Mouse (Mus musculus) intestine, embryonic 14.5 days (tissue): ENCODE results near the gene Selenop. TPM values are rescaled to one million over a fixed set of nuclear protein-coding genes. Genes with fewer than 3 reads are reported as not detected.

ENCODE experiments used
- ATAC-seq: fragments of 200-750 bp; cut with Nextera tagmentation; replicated peaks from 2 replicates; pipeline ENCODE4 v1.8.0; 2017; ENCODE audit warnings: low read depth, moderate number of reproducible peaks, moderate TSS enrichment, moderate library complexity; ENCODE audit not compliant: low FRiP score, low TSS enrichment
- DNase-seq: peaks from one replicate; pipeline ENCODE4 v3.0.0-alpha.2; 2018; ENCODE audit warnings: low spot score
- H3K27ac ChIP-seq: fragments of 300-500 bp; sonication (generic); 2 replicates; pipeline ENCODE4 v1.5.1; 2014; ENCODE audit warnings: low read depth, mild to moderate bottlenecking, control low read depth
- H3K27me3 ChIP-seq: fragments of 300-500 bp; sonication (generic); replicated peaks from 2 replicates; pipeline ENCODE4 v1.6.1; 2014; ENCODE audit warnings: low read length, control low read depth; ENCODE audit not compliant: control insufficient read depth, insufficient read depth
- H3K36me3 ChIP-seq: fragments of 300-500 bp; sonication (generic); 2 replicates; pipeline ENCODE4 v1.6.1; 2014; ENCODE audit warnings: low read length, control low read depth; ENCODE audit not compliant: control insufficient read depth, insufficient read depth
- H3K4me1 ChIP-seq: fragments of 300-500 bp; sonication (generic); replicated peaks from 2 replicates; pipeline ENCODE4 v1.6.1; 2014; ENCODE audit warnings: low read length, control low read depth, mixed read lengths; ENCODE audit not compliant: control insufficient read depth, insufficient read depth
- H3K4me2 ChIP-seq: fragments of 300-500 bp; sonication (generic); 2 replicates; pipeline ENCODE4 v1.6.1; 2014; ENCODE audit warnings: low read length
- H3K4me3 ChIP-seq: fragments of 300-500 bp; sonication (generic); 2 replicates; pipeline ENCODE4 v1.5.1; 2014; ENCODE audit warnings: low read depth, low read length, control low read depth, mixed read lengths
- H3K9ac ChIP-seq: fragments of 300-500 bp; sonication (generic); 2 replicates; pipeline ENCODE4 v1.6.1; 2014; ENCODE audit warnings: mild to moderate bottlenecking, low read length
- H3K9me3 ChIP-seq: fragments of 300-500 bp; sonication (generic); 2 replicates; pipeline ENCODE4 v1.6.1; 2016; ENCODE audit warnings: low read length, control low read depth; ENCODE audit not compliant: control insufficient read depth
- WGBS: fragments of 180-500 bp; shearing (Covaris S2); extraction: QIAGEN DNeasy Blood & Tissue Kit; methylation state at CpG from one replicate; pipeline ENCODE4 v1.1.7; 2014; 5-methylcytosine and 5-hydroxymethylcytosine counted together
- polyA plus RNA-seq: library from polyadenylated mRNA; unstranded; fragments of >200 nt; fragmentation: Nextera tagmentation; extraction: Ambion mirVana; gene quantifications from 2 replicates; pipeline ENCODE4 v1.2.1, GENCODE M21; 2014

Selenop gene
- polyA plus RNA-seq, 1 experiment from 2014 or later = 172 TPM

- 88% methylated on average over 2 of the region's 2 CpGs for WGBS
- Histone ChIP-seq H3K4me2 (no peak overlapping the region), H3K9ac (no peak overlapping the region), H3K4me1 (no peaks in the 10 kb centered on the region), H3K27ac (no peak overlapping the region), H3K36me3 (peaks cover 17% of the 10 kb centered on the region), H3K27me3 (no peaks in the 10 kb centered on the region), H3K4me3 (no peak overlapping the region), H3K9me3 (no peaks in the 10 kb centered on the region)
- ATAC-seq (no peak), DNase-seq (no peak)
Measured at GRCm38 (mm10) chr15:3277391-3277790, 9.0 kb downstream of the Selenop start.

- H3K36me3 ChIP-seq = peaks cover 17% of the 10 kb centered on the region
- WGBS = 81% methylated on average over 7 of the region's 7 CpGs
- H3K9me3 ChIP-seq = no peaks in the 10 kb centered on the region
- H3K4me1 ChIP-seq = no peaks in the 10 kb centered on the region
- no peak overlapping the region for H3K4me3 ChIP-seq
- DNase-seq = no peak
- no peak for ATAC-seq
- H3K4me2 ChIP-seq = no peak overlapping the region
- H3K27me3 ChIP-seq = no peaks in the 10 kb centered on the region
- no peak overlapping the region for H3K9ac ChIP-seq
- H3K27ac ChIP-seq = no peak overlapping the region
Measured at GRCm38 (mm10) chr15:3279242-3279641, 10.9 kb downstream of the Selenop start.

- H3K27me3 ChIP-seq = no peaks in the 10 kb centered on the region
- no peak for ATAC-seq
- H3K9ac ChIP-seq = no peak overlapping the region
- peaks cover 11% of the 10 kb centered on the region for H3K36me3 ChIP-seq
- H3K4me2 ChIP-seq = no peak overlapping the region
- no peaks in the 10 kb centered on the region for H3K4me1 ChIP-seq
- no peak for DNase-seq
- no peak overlapping the region for H3K27ac ChIP-seq
- H3K9me3 ChIP-seq = no peaks in the 10 kb centered on the region
- no peak overlapping the region for H3K4me3 ChIP-seq
Measured at GRCm38 (mm10) chr15:3281216-3281615, 12.9 kb downstream of the Selenop start.

- no peak overlapping the region for H3K27ac ChIP-seq
- DNase-seq = no peak
- H3K4me3 ChIP-seq = no peak overlapping the region
- 96% methylated on average over 1 of the region's 1 CpGs for WGBS
- H3K36me3 ChIP-seq = peaks cover 11% of the 10 kb centered on the region
- ATAC-seq = no peak
- H3K27me3 ChIP-seq = no peaks in the 10 kb centered on the region
- H3K9ac ChIP-seq = no peak overlapping the region
- no peak overlapping the region for H3K4me2 ChIP-seq
- no peaks in the 10 kb centered on the region for H3K9me3 ChIP-seq
- H3K4me1 ChIP-seq = no peaks in the 10 kb centered on the region
Measured at GRCm38 (mm10) chr15:3281737-3282136, 13.4 kb downstream of the Selenop start.

- Histone ChIP-seq H3K9me3 (no peaks in the 10 kb centered on the region), H3K4me1 (no peaks in the 10 kb centered on the region), H3K4me3 (no peak overlapping the region), H3K27me3 (no peaks in the 10 kb centered on the region), H3K9ac (no peak overlapping the region), H3K27ac (no peak overlapping the region), H3K36me3 (no peaks in the 10 kb centered on the region), H3K4me2 (no peak overlapping the region)
- no peak for DNase-seq
- no peak for ATAC-seq
Measured at GRCm38 (mm10) chr15:3286032-3286431, 17.7 kb downstream of the Selenop start.

GRCm38 (mm10) chr15:3290435-3290834 is 22.1 kb downstream of the Selenop start:
- no peaks in the 10 kb centered on the region for H3K27me3 ChIP-seq
- H3K4me1 ChIP-seq = no peaks in the 10 kb centered on the region
- H3K4me2 ChIP-seq = no peak overlapping the region
- WGBS = 89% methylated on average over 3 of the region's 3 CpGs
- no peak overlapping the region for H3K9ac ChIP-seq
- H3K27ac ChIP-seq = no peak overlapping the region
- H3K36me3 ChIP-seq = no peaks in the 10 kb centered on the region
- H3K4me3 ChIP-seq = no peak overlapping the region
- DNase-seq = no peak
- no peaks in the 10 kb centered on the region for H3K9me3 ChIP-seq
- no peak for ATAC-seq

GRCm38 (mm10) chr15:3293477-3293876 is 25.1 kb downstream of the Selenop start:
- DNase-seq (no peak), ATAC-seq (no peak)
- Histone ChIP-seq H3K9ac (no peak overlapping the region), H3K27me3 (no peaks in the 10 kb centered on the region), H3K4me1 (no peaks in the 10 kb centered on the region), H3K9me3 (no peaks in the 10 kb centered on the region), H3K27ac (no peak overlapping the region), H3K4me2 (no peak overlapping the region), H3K4me3 (no peak overlapping the region), H3K36me3 (no peaks in the 10 kb centered on the region)
- WGBS = 48% methylated on average over 1 of the region's 1 CpGs

- Histone ChIP-seq H3K9ac (no peak overlapping the region), H3K36me3 (no peaks in the 10 kb centered on the region), H3K4me2 (no peak overlapping the region), H3K4me3 (no peak overlapping the region), H3K9me3 (no peaks in the 10 kb centered on the region), H3K27me3 (no peaks in the 10 kb centered on the region), H3K4me1 (no peaks in the 10 kb centered on the region), H3K27ac (no peak overlapping the region)
- no peak for ATAC-seq
- no peak for DNase-seq
- 78% methylated on average over 1 of the region's 1 CpGs for WGBS
Measured at GRCm38 (mm10) chr15:3295986-3296385, 27.6 kb downstream of the Selenop start.

- Histone ChIP-seq H3K27ac (no peak overlapping the region), H3K9me3 (no peaks in the 10 kb centered on the region), H3K27me3 (no peaks in the 10 kb centered on the region), H3K4me1 (no peaks in the 10 kb centered on the region), H3K9ac (no peak overlapping the region), H3K36me3 (no peaks in the 10 kb centered on the region), H3K4me3 (no peak overlapping the region), H3K4me2 (no peak overlapping the region)
- no peak for DNase-seq
- no peak for ATAC-seq
- WGBS = 80% methylated on average over 8 of the region's 8 CpGs
Measured at GRCm38 (mm10) chr15:3297615-3298014, 29.3 kb downstream of the Selenop start.
